Mouse (Mus musculus) c-Kit-negative CD71-positive TER-119-positive erythroid progenitor cells, embryonic 14.5 days (primary cell): ENCODE measurements around the gene Gng11.

Experiments used
- DNase-seq: peaks from one replicate; pipeline ENCODE4 v3.0.0-alpha.2; 2013; ENCODE audit warnings: low read depth, low spot score

The Gng11 gene

GRCm38 (mm10) chr6:4003890-4004306 lies at the start of gene Gng11:
Gene Gng11, plus strand, starts transcription at chr6:4003904.
- no peak for DNase-seq

GRCm38 (mm10) chr6:3954969-3955368 lies 48.7 kb upstream of the Gng11 start:
- no peak for DNase-seq

GRCm38 (mm10) chr6:3967676-3968626 lies 35.8 kb upstream of the Gng11 start:
- DNase-seq = no peak

- no peak for DNase-seq
These were observed 30.0 kb upstream of the Gng11 start for GRCm38 (mm10) chr6:3973679-3974078.

- DNase-seq = no peak
These were observed 20.9 kb upstream of the Gng11 start for GRCm38 (mm10) chr6:3982661-3983284.

- no peak for DNase-seq
These were observed 15.0 kb upstream of the Gng11 start, which contains the start of gene Tfpi2 for GRCm38 (mm10) chr6:3988750-3989149. Gene Tfpi2, minus strand, starts transcription at chr6:3988919.

- no peak for DNase-seq
These were observed 10.2 kb upstream of the Gng11 start, which contains the start of gene Gngt1 for GRCm38 (mm10) chr6:3993492-3993891. Gene Gngt1, plus strand, starts transcription at chr6:3993792.

GRCm38 (mm10) chr6:3998089-3998488 lies 5.6 kb upstream of the Gng11 start:
- no peak for DNase-seq

- no peak for DNase-seq
These were observed 4.4 kb upstream of the Gng11 start for GRCm38 (mm10) chr6:3999296-3999695.

- DNase-seq = no peak
These were observed 3.0 kb upstream of the Gng11 start for GRCm38 (mm10) chr6:4000716-4001115.

GRCm38 (mm10) chr6:4003445-4003844 lies 259 bp upstream of the Gng11 start:
- no peak for DNase-seq

- DNase-seq = no peak
These were observed 1.1 kb downstream of the Gng11 start for GRCm38 (mm10) chr6:4004808-4005207.

GRCm38 (mm10) chr6:4008501-4009040 lies 4.9 kb downstream of the Gng11 start:
- no peak for DNase-seq

GRCm38 (mm10) chr6:4009548-4009947 lies 5.8 kb downstream of the Gng11 start:
- no peak for DNase-seq

- no peak for DNase-seq
These were observed 18.9 kb downstream of the Gng11 start for GRCm38 (mm10) chr6:4022645-4023044.

- DNase-seq = no peak
These were observed 22.7 kb downstream of the Gng11 start for GRCm38 (mm10) chr6:4026367-4026766.

- no peak for DNase-seq
These were observed 27.3 kb downstream of the Gng11 start for GRCm38 (mm10) chr6:4030956-4031355.

- no peak for DNase-seq
These were observed 38.1 kb downstream of the Gng11 start for GRCm38 (mm10) chr6:4041821-4042220.

GRCm38 (mm10) chr6:4047200-4047599 lies 43.5 kb downstream of the Gng11 start:
- DNase-seq = no peak

- no peak for DNase-seq
These were observed 49.1 kb downstream of the Gng11 start for GRCm38 (mm10) chr6:4052843-4053242.

GRCm38 (mm10) chr6:4054387-4054786 lies 50.7 kb downstream of the Gng11 start:
- DNase-seq = no peak
